Mouse (Mus musculus): ENCODE measurements around the gene Btbd35f5. TPM values are rescaled to one million over a fixed set of nuclear protein-coding genes. Genes with fewer than 3 reads are reported as not detected.
"Not testable (repeated sequence)": the region's sequence is repeated elsewhere in the genome, so short reads cannot be mapped to it uniquely, and the experiment has no call there.

Btbd35f5 gene
- total RNA-seq (2014; rRNA removed; ENCODE audit: low replicate concordance) = not detected in 2 replicates
- not detected in 2 replicates for polyA plus RNA-seq (2015; fragmentation: Nextera tagmentation; extraction: Ambion mirVana)

DNA sequence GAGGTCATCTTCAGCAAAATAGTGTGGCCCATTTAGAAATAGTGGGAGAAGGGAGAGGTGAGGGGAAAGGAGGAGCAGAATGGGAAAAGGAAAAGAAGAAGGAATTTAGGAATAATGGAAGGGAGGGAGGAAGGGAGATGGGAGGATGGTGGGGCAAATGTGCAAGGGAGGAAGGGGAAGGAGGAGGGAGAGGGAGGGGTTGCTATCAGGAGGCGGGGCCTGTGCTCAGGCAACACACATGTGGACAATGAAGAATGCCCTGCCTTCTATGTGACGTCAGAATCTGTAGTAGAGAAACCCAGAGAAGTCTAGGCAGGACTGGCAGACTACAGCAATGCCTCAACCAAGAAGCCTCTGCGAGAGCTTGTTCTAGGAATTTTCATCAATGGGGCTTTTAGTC is at the start of gene Btbd35f5:
Gene Btbd35f5, plus strand, starts transcription at position 301 of the 400 bp plus-strand sequence.
- H3K27ac ChIP-seq (ENCODE audit: low read depth); ATAC-seq (ENCODE audit: insufficient read depth, low read depth); H3K9me3 ChIP-seq (replicated peaks; ENCODE audit: control insufficient read depth, low read length); H3K27me3 ChIP-seq (ENCODE audit: control insufficient read depth, insufficient read depth, low read length); H3K4me1 ChIP-seq (ENCODE audit: control insufficient read depth, insufficient read depth); DNase-seq (ENCODE audit: low spot score); H3K9ac ChIP-seq (replicated peaks; ENCODE audit: low read depth, low read length); H3K4me3 ChIP-seq (ENCODE audit: low read depth, low read length); H3K4me2 ChIP-seq (ENCODE audit: low read depth, low read length); H3K36me3 ChIP-seq (replicated peaks; ENCODE audit: control insufficient read depth, insufficient read depth, low read length): not testable (repeated sequence)
- WGBS = no CpG with 5 or more reads among the region's 3 CpGs

DNA sequence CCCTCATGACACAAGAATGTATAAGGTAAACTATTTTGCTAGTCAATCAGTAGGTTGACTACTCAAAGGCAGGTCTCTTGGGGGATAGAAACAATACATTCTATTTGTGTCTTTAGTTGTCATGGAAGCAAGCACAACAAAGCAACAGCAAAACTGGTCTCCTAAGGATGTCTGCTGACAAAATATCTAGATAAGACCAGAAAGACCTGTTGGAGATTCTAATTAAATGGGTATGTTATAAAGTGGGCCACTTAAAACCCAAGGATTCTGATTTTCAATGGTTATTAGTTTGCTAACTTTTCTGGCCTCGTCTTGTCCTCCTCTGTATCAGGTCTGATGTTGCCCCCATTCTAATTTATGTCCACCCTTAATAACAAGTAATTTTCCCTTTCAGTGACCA is 32.2 kb upstream of the Btbd35f5 start, which contains the start of gene Gm21789:
Gene Gm21789, plus strand, starts transcription at position 301 of the 400 bp plus-strand sequence.
- not testable (repeated sequence) for DNase-seq (ENCODE audit: low spot score); H3K9ac ChIP-seq (replicated peaks; ENCODE audit: low read depth, low read length); H3K9me3 ChIP-seq (replicated peaks; ENCODE audit: control insufficient read depth, low read length); H3K4me2 ChIP-seq (ENCODE audit: low read depth, low read length); H3K4me1 ChIP-seq (ENCODE audit: control insufficient read depth, insufficient read depth); H3K4me3 ChIP-seq (ENCODE audit: low read depth, low read length); H3K27ac ChIP-seq (ENCODE audit: low read depth); ATAC-seq (ENCODE audit: insufficient read depth, low read depth); H3K27me3 ChIP-seq (ENCODE audit: control insufficient read depth, insufficient read depth, low read length); H3K36me3 ChIP-seq (replicated peaks; ENCODE audit: control insufficient read depth, insufficient read depth, low read length)
- WGBS = no CpG with 5 or more reads among the region's 1 CpGs

Other genes with a start within 250 kb of the Btbd35f5 start
- not detected in 2 replicates for gene Btbd35f21, start 247.8 kb upstream of the Btbd35f5 start, total RNA-seq (2014; rRNA removed; ENCODE audit: low replicate concordance)
- not detected in 2 replicates for gene Btbd35f21, start 247.8 kb upstream of the Btbd35f5 start, polyA plus RNA-seq (2015; fragmentation: Nextera tagmentation; extraction: Ambion mirVana)
- not detected in 2 replicates for gene Btbd35f30, start 79.3 kb upstream of the Btbd35f5 start, total RNA-seq (2014; rRNA removed; ENCODE audit: low replicate concordance)
- gene Btbd35f30, start 79.3 kb upstream of the Btbd35f5 start, polyA plus RNA-seq (2015; fragmentation: Nextera tagmentation; extraction: Ambion mirVana) = not detected in 2 replicates
- gene Gm21789, start 32.1 kb upstream of the Btbd35f5 start, total RNA-seq (2014; rRNA removed; ENCODE audit: low replicate concordance) = not detected in 2 replicates
- not detected in 2 replicates for gene Gm21789, start 32.1 kb upstream of the Btbd35f5 start, polyA plus RNA-seq (2015; fragmentation: Nextera tagmentation; extraction: Ambion mirVana)

Data from heart, postnatal 0 days (tissue).